Mouse (Mus musculus) hindbrain, embryonic 16.5 days (tissue): ENCODE results near the gene Wdr83. TPM values are rescaled to one million over a fixed set of nuclear protein-coding genes. Genes with fewer than 3 reads are reported as not detected.

Source experiments
- ATAC-seq: fragments of 200-750 bp; cut with Nextera tagmentation; 2 replicates; pipeline ENCODE4 v1.8.0; 2017; ENCODE audit warnings: moderate TSS enrichment, moderate library complexity
- H3K27ac ChIP-seq: fragments of 300-500 bp; sonication (generic); 2 replicates; pipeline ENCODE4 v1.5.1; 2014; ENCODE audit warnings: low read depth, mild to moderate bottlenecking, control low read depth, low read length, moderate library complexity
- H3K27me3 ChIP-seq: fragments of 300-500 bp; sonication (generic); replicated peaks from 2 replicates; pipeline ENCODE4 v1.6.1; 2014; ENCODE audit warnings: low read length; ENCODE audit not compliant: control insufficient read depth, insufficient read depth
- H3K36me3 ChIP-seq: fragments of 300-500 bp; sonication (generic); 2 replicates; pipeline ENCODE4 v1.6.1; 2014; ENCODE audit warnings: mild to moderate bottlenecking, low read length, moderate library complexity, mixed read lengths; ENCODE audit not compliant: control insufficient read depth, insufficient read depth
- H3K4me1 ChIP-seq: fragments of 300-500 bp; sonication (generic); 2 replicates; pipeline ENCODE4 v1.6.1; 2014; ENCODE audit warnings: low read depth, low read length; ENCODE audit not compliant: control insufficient read depth, insufficient read depth
- H3K4me2 ChIP-seq: fragments of 300-500 bp; sonication (generic); 2 replicates; pipeline ENCODE4 v1.6.1; 2014; ENCODE audit warnings: mild to moderate bottlenecking, low read length, control low read depth, moderate library complexity
- H3K4me3 ChIP-seq: fragments of 300-500 bp; sonication (generic); 2 replicates; pipeline ENCODE4 v1.5.1; 2014; ENCODE audit warnings: mild to moderate bottlenecking, low read length, control low read depth, moderate library complexity
- H3K9ac ChIP-seq: fragments of 300-500 bp; sonication (generic); 2 replicates; pipeline ENCODE4 v1.6.1; 2014; ENCODE audit warnings: low read depth, mild to moderate bottlenecking, control low read depth, low read length, moderate library complexity
- H3K9me3 ChIP-seq: fragments of 300-500 bp; sonication (generic); 2 replicates; pipeline ENCODE4 v1.6.1; 2014; ENCODE audit warnings: mild to moderate bottlenecking, low read length, moderate library complexity; ENCODE audit not compliant: control insufficient read depth
- WGBS: fragments of 180-500 bp; shearing (Covaris S2); extraction: QIAGEN DNeasy Blood & Tissue Kit; methylation state at CpG from one replicate; pipeline ENCODE4 v1.1.7; 2014; 5-methylcytosine and 5-hydroxymethylcytosine counted together
- polyA plus RNA-seq: library from polyadenylated mRNA; unstranded; fragments of >200 nt; fragmentation: Nextera tagmentation; extraction: Ambion mirVana; gene quantifications from 2 replicates; pipeline ENCODE4 v1.2.1, GENCODE M21; 2015

The Wdr83 gene
- polyA plus RNA-seq, 1 experiment from 2014 or later = 45.5 TPM

DNA sequence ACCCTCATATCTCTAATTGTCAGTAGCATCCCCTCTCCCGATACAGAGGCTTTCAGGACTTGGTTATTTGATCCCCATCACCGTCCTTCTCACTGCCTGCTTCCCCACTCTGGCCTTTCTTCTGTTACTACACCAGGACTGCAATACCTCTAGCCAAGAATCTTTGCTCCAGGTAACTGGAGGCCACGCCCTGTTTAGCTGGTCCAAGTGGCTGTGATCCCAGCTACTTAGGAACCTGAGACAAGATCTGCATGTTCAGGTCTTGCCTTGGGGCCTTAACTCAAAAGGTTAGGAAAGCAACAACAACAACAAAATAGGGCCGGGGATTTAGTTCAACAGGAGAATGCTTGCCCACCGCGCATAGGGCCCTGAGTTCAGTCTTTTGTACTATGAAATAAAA, 37.5 kb downstream of the Wdr83 start:
- H3K36me3 ChIP-seq = peaks cover 45% of the 10 kb centered on the region
- peaks cover 10% of the 10 kb centered on the region for H3K4me1 ChIP-seq
- no peaks in the 10 kb centered on the region for H3K9me3 ChIP-seq
- H3K27ac ChIP-seq = no peak overlapping the region
- ATAC-seq = no peak
- WGBS = 96% methylated on average over 6 of the region's 6 CpGs
- H3K9ac ChIP-seq = no peak overlapping the region
- H3K4me3 ChIP-seq = no peak overlapping the region
- no peaks in the 10 kb centered on the region for H3K27me3 ChIP-seq
- H3K4me2 ChIP-seq = no peak overlapping the region

DNA sequence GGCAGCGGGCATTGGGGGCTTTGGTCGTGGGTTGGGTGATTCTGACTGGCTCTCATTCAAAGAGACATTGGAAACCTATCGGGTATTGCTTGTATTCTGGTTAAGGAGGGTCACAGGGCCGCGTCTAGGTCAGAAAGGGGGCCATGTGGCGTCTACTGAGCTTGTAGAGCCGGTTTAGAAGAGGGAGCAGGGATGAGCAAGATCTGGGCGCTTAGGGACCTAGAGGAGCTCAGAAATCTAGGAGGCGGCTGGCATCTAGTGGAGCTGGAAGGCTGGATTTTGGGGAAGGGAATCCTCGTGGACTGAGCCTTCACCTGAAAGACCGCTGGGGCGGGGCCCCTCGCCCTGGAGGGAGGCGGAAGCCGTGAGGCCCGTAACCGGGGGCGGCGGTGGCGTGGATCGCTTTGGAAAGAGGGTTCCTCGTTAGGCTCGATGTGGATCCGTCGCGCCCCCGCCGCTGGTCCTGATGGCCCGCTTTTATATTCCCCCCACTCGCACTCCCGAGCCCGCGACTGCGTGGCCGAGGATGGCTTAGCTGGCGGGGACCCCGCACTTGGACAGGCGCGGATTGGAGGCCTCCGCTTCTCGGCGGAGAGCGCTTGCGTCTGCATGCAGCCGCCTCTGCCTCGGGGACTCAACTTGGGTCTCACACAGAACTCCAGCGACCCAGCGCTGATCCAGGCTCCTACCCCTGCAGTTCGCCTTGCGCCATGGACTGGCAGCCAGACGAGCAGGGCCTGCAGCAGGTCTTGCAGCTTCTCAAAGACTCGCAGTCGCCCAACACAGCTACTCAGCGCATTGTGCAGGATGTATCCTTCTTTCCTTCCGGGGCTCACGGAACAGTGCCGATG, 43.2 kb downstream of the Wdr83 start:
- under 1% methylated on average over 46 of the region's 57 CpGs for WGBS
- H3K4me1 ChIP-seq = peaks cover 28% of the 10 kb centered on the region
- peak overlapping the region; percentile 94 for H3K4me2 ChIP-seq
- H3K36me3 ChIP-seq = peaks cover 16% of the 10 kb centered on the region; the same call in 1 of the 2 replicates
- peak overlapping the region; percentile 91 for H3K9ac ChIP-seq
- peak overlapping the region; percentile 99 for H3K27ac ChIP-seq
- ATAC-seq = 0 out of 2 replicates have a peak, but pooled peaks have one; percentile 2
- H3K27me3 ChIP-seq = no peaks in the 10 kb centered on the region
- H3K9me3 ChIP-seq = no peaks in the 10 kb centered on the region
- H3K4me3 ChIP-seq = peak overlapping the region; percentile 86

DNA sequence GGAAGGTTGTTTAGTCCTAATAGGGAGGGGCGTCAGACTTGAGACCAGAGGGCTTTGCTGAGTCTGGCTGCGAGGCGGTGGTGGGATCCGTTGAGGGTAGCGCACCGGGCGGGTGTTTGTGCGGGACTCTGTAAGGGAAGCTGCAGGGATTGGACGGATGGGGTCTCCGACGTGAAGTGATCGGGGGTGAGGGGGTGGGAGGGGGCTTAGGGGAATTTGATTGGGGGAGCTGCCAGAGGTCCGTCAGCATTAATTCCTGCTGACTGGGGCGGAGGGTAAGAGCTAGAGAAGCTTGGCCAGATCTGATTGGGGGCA, 43.8 kb downstream of the Wdr83 start:
- Histone ChIP-seq H3K4me1 (peaks cover 28% of the 10 kb centered on the region), H3K4me3 (peak overlapping the region; percentile 86), H3K36me3 (peaks cover 21% of the 10 kb centered on the region), H3K27ac (peak overlapping the region; percentile 99), H3K27me3 (no peaks in the 10 kb centered on the region), H3K9ac (peak overlapping the region; percentile 91), H3K4me2 (peak overlapping the region; percentile 94), H3K9me3 (no peaks in the 10 kb centered on the region)
- ATAC-seq = peak; percentile 62
- 0% methylated on average over 14 of the region's 14 CpGs for WGBS

DNA sequence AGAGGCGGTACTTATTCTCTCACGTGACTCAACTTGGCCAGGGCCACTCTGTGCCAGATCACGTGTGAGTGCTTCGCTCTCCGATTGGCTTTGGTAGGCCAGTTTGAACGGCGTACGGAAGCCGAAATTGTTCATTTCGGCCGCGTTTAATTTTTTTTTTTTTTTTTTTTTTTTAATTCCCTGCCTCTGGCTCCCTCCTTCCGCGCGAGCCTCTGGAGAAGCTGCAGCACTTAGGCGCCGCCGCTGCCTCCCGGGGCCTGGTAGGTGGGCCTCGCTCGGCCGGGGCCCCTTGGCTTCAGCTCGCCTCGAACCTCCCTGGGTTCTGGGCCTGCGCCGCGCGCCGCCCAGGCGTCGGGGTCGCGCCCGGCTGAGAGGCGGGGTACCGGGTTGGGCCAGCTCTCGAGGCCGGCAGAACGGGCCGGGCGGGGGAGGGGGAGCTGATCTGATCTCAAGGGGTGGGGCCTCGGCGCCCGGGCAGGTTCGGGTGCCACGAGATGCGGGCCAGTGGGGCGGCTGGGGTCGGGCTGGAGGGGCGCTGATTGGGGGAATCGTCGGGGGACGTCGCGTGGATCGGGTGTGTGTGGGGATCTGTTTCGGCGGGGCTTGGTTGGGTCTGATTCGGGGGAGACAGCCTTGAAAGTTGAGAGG, 44.3 kb downstream of the Wdr83 start, which contains the start of gene Tnpo2:
TSS of gene Tnpo2 (plus strand) at position 198 of the 648 bp plus-strand sequence.
- peak within 1 kb of the TSS; percentile 91 for H3K9ac ChIP-seq
- WGBS = under 1% methylated on average over 59 of the region's 59 CpGs
- H3K4me1 ChIP-seq = peaks cover 28% of the 10 kb centered on the region
- ATAC-seq = peak; percentile 92
- peak within 1 kb of the TSS; percentile 99 for H3K27ac ChIP-seq
- no peaks in the 10 kb centered on the region for H3K27me3 ChIP-seq
- H3K36me3 ChIP-seq = peaks cover 23% of the 10 kb centered on the region
- H3K4me2 ChIP-seq = peak within 1 kb of the TSS; percentile 94
- no peaks in the 10 kb centered on the region for H3K9me3 ChIP-seq
- peak within 1 kb of the TSS; percentile 86 for H3K4me3 ChIP-seq

DNA sequence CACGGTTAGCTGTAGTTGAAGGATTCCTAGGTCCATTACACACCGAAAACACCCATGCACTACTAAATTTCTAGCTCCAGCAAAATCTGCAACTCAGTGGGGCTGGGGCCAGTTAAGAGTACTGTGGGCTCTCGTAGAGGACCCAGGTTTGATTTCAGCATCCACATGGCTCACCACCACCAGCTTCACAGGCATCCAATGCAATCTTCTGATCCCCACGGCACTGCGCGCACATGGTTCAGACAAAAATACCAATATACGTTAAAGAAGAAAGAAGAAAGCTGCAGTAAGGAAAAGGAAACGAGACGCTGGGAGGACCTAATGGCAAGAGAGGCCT, 44.8 kb downstream of the Wdr83 start:
- H3K27ac ChIP-seq = peak overlapping the region; percentile 80
- peak; percentile 64 for ATAC-seq
- peaks cover 24% of the 10 kb centered on the region for H3K36me3 ChIP-seq
- H3K4me1 ChIP-seq = peaks cover 28% of the 10 kb centered on the region
- no peaks in the 10 kb centered on the region for H3K27me3 ChIP-seq
- peak overlapping the region; percentile 94 for H3K4me2 ChIP-seq
- no peaks in the 10 kb centered on the region for H3K9me3 ChIP-seq
- whole genome bisulfite sequencing = 0% methylated on average over 9 of the region's 9 CpGs
- H3K9ac ChIP-seq = peak overlapping the region; percentile 54
- H3K4me3 ChIP-seq = peak overlapping the region; percentile 86

DNA sequence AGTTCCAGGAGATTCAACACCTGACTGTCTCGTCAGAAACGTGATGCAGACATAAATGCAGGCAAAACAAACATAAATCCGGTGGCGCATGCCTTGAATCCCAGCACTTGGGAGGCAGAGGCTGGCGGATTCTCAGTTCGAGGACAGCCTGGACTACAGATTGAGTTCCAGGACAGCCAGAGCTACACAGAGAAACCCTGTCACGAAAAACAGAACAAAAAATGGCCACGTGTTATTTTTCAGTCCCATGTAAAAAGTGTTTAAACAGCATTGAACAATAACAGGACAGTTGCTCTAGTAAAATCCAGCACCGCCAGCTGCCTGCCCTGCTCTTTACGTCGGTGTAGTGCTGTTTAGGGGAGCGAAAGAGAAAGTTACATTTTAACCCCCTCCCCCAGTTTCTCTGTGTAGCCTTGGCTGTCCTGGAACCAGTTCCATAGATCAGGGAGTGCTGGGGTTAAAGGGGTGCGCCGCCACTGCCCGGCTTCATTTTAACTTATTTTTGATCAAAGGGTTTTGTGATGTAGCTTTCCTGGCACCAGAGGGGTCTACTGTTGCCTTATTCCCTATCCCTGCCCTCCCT, 45.3 kb downstream of the Wdr83 start:
- Histone ChIP-seq H3K9ac (peak overlapping the region; percentile 54), H3K36me3 (peaks cover 22% of the 10 kb centered on the region), H3K4me2 (peak overlapping the region; percentile 94), H3K4me1 (peaks cover 28% of the 10 kb centered on the region), H3K4me3 (peak overlapping the region; percentile 86), H3K27me3 (no peaks in the 10 kb centered on the region), H3K27ac (peak overlapping the region; percentile 80), H3K9me3 (no peaks in the 10 kb centered on the region)
- no peak for ATAC-seq
- WGBS = under 1% methylated on average over 15 of the region's 15 CpGs

DNA sequence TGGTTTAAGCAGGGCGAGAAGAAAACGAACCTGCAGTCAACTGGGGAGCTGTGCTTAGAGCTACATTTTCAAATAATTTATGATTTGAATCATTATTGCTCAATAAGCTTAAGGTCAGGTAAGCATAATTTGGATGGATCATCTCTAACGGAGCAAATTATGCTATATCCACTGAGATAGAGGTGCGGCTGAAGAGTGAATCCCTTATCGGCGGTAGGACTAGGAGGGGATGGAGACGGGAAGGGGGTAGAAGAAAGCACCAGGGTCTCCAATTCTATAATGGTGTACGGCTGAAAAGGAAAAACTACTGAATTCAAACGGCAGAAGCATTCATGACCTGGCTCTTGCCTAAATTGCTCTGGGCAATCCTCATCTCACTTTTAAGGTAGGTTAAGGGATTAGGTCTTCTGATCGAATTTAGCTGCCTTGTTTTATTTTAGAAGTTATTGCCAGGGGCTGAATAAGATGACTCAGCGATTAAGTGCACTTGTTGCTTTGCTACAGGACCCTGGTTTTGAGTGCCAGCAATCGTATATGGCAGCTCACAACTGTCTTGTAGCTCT, 45.9 kb downstream of the Wdr83 start:
- Histone ChIP-seq H3K4me3 (peak overlapping the region; percentile 86), H3K27me3 (no peaks in the 10 kb centered on the region), H3K9ac (peak overlapping the region; percentile 54; the same call in 1 of the 2 replicates), H3K36me3 (peaks cover 21% of the 10 kb centered on the region), H3K9me3 (no peaks in the 10 kb centered on the region), H3K4me2 (peak overlapping the region; percentile 94), H3K27ac (no peak overlapping the region), H3K4me1 (peaks cover 28% of the 10 kb centered on the region)
- WGBS = 6% methylated on average over 12 of the region's 12 CpGs
- ATAC-seq = no peak

DNA sequence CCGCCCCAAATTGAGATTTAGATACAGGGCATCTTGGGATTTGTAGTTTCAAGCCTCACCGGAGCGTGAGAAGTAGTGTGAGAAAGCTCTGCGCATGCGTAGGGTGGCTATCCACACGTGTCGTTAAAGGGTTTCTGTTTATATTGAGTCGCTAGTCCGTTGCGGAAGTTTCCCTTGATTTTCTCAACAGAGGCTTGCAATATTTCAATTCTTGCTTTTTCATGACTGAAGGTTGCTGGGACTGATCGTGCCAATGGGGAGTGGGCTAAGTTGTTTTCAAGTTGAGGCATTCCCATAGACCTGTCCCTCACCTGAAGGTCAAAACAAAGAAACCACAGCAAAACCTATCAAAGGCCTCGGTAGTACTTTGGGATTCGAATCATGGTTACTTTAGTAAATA, 46.3 kb downstream of the Wdr83 start:
- Histone ChIP-seq H3K9ac (peak overlapping the region; percentile 29; the same call in 1 of the 2 replicates), H3K4me2 (peak overlapping the region; percentile 94), H3K4me3 (peak overlapping the region; percentile 86), H3K9me3 (no peaks in the 10 kb centered on the region), H3K36me3 (peaks cover 25% of the 10 kb centered on the region), H3K27me3 (no peaks in the 10 kb centered on the region), H3K27ac (no peak overlapping the region), H3K4me1 (peaks cover 24% of the 10 kb centered on the region)
- no peak for ATAC-seq
- WGBS = 6% methylated on average over 12 of the region's 13 CpGs

DNA sequence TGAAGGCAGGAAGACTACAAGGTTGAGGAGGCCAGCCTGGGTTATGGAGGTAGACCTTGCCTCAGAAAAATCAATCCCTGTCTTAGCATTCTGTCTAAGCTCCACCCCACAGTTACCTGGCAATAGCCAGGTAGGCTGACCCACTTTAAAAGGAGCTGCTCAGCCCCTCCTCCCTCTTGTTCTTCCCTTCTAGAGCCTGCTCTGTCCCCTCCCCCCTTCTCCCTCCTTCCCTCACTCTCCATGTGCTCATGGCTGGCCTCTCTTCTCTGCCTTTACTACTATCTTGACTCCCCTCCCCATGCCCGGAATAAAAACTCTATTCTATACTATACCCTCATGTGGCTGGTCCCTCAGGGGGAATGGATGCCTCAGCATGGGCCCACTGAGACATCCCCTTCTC, 47.2 kb downstream of the Wdr83 start:
- H3K27me3 ChIP-seq = no peaks in the 10 kb centered on the region
- H3K4me2 ChIP-seq = no peak overlapping the region
- ATAC-seq = no peak
- H3K9me3 ChIP-seq = no peaks in the 10 kb centered on the region
- no peak overlapping the region for H3K27ac ChIP-seq
- peaks cover 24% of the 10 kb centered on the region for H3K4me1 ChIP-seq
- 72% methylated on average over 1 of the region's 1 CpGs for WGBS
- no peak overlapping the region for H3K4me3 ChIP-seq
- no peak overlapping the region for H3K9ac ChIP-seq
- H3K36me3 ChIP-seq = peaks cover 28% of the 10 kb centered on the region
